In the genomic region with DNA sequence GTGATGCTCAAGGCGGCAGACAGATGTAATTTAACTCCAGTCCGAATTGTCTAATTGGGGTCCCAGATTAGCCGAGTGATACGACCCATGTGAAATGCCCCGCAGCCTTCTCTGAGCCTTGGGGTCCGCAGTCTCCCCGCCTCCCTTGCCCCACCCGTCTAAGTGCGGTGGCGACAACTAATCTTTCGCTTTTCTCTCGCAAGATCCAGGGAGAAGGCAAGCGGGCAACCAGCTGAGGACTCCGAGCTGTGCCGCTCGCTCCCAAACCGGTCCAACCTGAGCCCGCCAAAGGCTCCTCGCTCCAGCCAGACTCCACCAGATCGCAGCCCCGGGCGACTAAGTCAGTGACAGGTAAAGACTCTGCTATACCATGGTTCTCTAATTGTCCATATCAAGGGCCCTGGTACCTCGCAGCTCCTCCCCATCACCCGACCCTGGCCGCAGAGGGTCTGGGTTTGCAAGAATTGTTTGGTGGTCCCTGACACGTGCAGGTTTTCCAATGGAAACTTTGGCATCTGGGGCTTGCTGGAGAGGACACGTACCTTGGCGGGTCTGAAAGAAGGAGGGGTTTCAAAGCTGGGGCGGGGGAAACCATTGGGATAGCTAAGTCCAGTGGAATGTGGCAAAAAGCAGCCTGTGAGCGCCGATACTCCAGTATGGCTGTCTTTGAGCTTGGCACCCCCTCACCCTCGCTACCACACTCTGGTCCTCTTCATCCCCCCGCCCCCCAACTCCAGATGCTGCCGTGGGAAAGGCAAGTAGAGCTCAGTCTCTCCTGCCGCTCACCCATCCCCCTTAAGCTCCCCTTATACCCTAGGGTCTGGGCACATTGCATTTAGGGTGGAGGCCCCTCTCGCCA, we compare ENCODE assay signal across 7 mouse cellular contexts. TPM values are rescaled to one million over a fixed set of nuclear protein-coding genes. Genes with fewer than 3 reads are reported as not detected.
A peak's percentile ranks its signal among the peaks of the same experiment; 100 is the strongest.
DNase-seq lines count a peak whose midpoint lies in the region; ATAC-seq lines count a peak whose summit lies in the region.

No protein-coding gene starts in this region.

- DNase-seq in layer of hippocampus, adult 11-12 months (ENCODE audit: low spot score): peak; percentile 5
- DNase-seq in layer of hippocampus, adult 9-10 months (ENCODE audit: low spot score): no peak
- peak; percentile 28 for DNase-seq in forebrain, embryonic 14.5 days (ENCODE audit: low spot score)
- DNase-seq in midbrain, embryonic 14.5 days: peak; percentile 60
- DNase-seq in thymus, postnatal 10 days (ENCODE audit: low spot score in 2 of 2): no peak

- H3K27me3 ChIP-seq in forebrain, embryonic 14.5 days (replicated peaks; ENCODE audit: control insufficient read depth, insufficient read depth, low read length): peaks cover 8% of the 10 kb centered on the region; the same call in 1 of the 2 replicates
- H3K27me3 ChIP-seq in intestine, embryonic 16.5 days (replicated peaks; ENCODE audit: control insufficient read depth, insufficient read depth, low read length): 0 out of 2 replicates have a peak, but pooled peaks cover 2% of the 10 kb centered on the region
- peaks cover 24% of the 10 kb centered on the region; the same call in 1 of the 2 replicates for H3K27me3 ChIP-seq in midbrain, embryonic 14.5 days (ENCODE audit: control insufficient read depth, insufficient read depth, low read length)

- H3K4me1 ChIP-seq in forebrain, embryonic 14.5 days (ENCODE audit: control insufficient read depth, insufficient read depth, low read length): peaks cover 6% of the 10 kb centered on the region; the same call in 1 of the 2 replicates
- H3K4me1 ChIP-seq in intestine, embryonic 16.5 days (ENCODE audit: control insufficient read depth, insufficient read depth, low read length): no peaks in the 10 kb centered on the region
- H3K4me1 ChIP-seq in midbrain, embryonic 14.5 days (ENCODE audit: control insufficient read depth, insufficient read depth, low read length): 0 out of 2 replicates have a peak, but pooled peaks cover 4% of the 10 kb centered on the region

- peak overlapping the region; percentile 94 for H3K4me2 ChIP-seq in forebrain, embryonic 14.5 days (ENCODE audit: low read length)
- peak overlapping the region; percentile 85 for H3K4me2 ChIP-seq in intestine, embryonic 16.5 days (ENCODE audit: low read depth, low read length)
- H3K4me2 ChIP-seq in midbrain, embryonic 14.5 days (ENCODE audit: low read length): peak overlapping the region; percentile 96

- H3K4me3 ChIP-seq in forebrain, embryonic 14.5 days (ENCODE audit: low read depth, low read length): peak overlapping the region; percentile 45
- peak overlapping the region; percentile 61 for H3K4me3 ChIP-seq in intestine, embryonic 16.5 days (ENCODE audit: low read length)
- H3K4me3 ChIP-seq in midbrain, embryonic 14.5 days (replicated peaks; ENCODE audit: low read depth, low read length): peak overlapping the region; percentile 56

- WGBS in forebrain, embryonic 14.5 days: under 1% methylated on average over 36 of the region's 36 CpGs
- under 1% methylated on average over 35 of the region's 36 CpGs for WGBS in intestine, embryonic 16.5 days
- under 1% methylated on average over 36 of the region's 36 CpGs for WGBS in midbrain, embryonic 14.5 days

- H3K36me3 ChIP-seq in forebrain, embryonic 14.5 days (ENCODE audit: control insufficient read depth, insufficient read depth, low read length): no peaks in the 10 kb centered on the region
- no peaks in the 10 kb centered on the region for H3K36me3 ChIP-seq in intestine, embryonic 16.5 days (ENCODE audit: control insufficient read depth, insufficient read depth, low read length)
- H3K36me3 ChIP-seq in midbrain, embryonic 14.5 days (ENCODE audit: control insufficient read depth, insufficient read depth, low read length): no peaks in the 10 kb centered on the region

- H3K9me3 ChIP-seq in forebrain, embryonic 14.5 days (replicated peaks; ENCODE audit: control insufficient read depth, low read length): no peaks in the 10 kb centered on the region
- no peaks in the 10 kb centered on the region for H3K9me3 ChIP-seq in intestine, embryonic 16.5 days (ENCODE audit: control insufficient read depth, low read length)
- H3K9me3 ChIP-seq in midbrain, embryonic 14.5 days (ENCODE audit: control insufficient read depth, low read length): no peaks in the 10 kb centered on the region

- H3K27ac ChIP-seq in forebrain, embryonic 14.5 days (ENCODE audit: low read depth, low read length): no peak overlapping the region
- peak overlapping the region; percentile 35; the same call in 1 of the 2 replicates for H3K27ac ChIP-seq in intestine, embryonic 16.5 days (ENCODE audit: low read length)
- H3K27ac ChIP-seq in midbrain, embryonic 14.5 days (replicated peaks; ENCODE audit: low read depth, low read length): peak overlapping the region; percentile 55; the same call in 1 of the 2 replicates

- ATAC-seq in common myeloid progenitor, adult 5-6 weeks (replicated peaks; ENCODE audit: low read depth, poor library complexity, severe bottlenecking): 0 out of 2 replicates have a peak, but pooled peaks have one; percentile 13
- peak; percentile 69 for ATAC-seq in forebrain, embryonic 14.5 days
- ATAC-seq in intestine, embryonic 16.5 days: peak; percentile 52
- ATAC-seq in midbrain, embryonic 14.5 days (ENCODE audit: low FRiP score, low TSS enrichment): peak; percentile 41; the same call in 1 of the 2 replicates

- peak overlapping the region; percentile 61 for H3K9ac ChIP-seq in forebrain, embryonic 14.5 days (ENCODE audit: low read length)
- peak overlapping the region; percentile 65 for H3K9ac ChIP-seq in intestine, embryonic 16.5 days (ENCODE audit: low read depth, low read length)
- peak overlapping the region; percentile 39 for H3K9ac ChIP-seq in midbrain, embryonic 14.5 days (replicated peaks; ENCODE audit: low read length)

RNA-seq across cellular contexts. Expression of a gene that starts 0.7 kb away (rescaled TPM):
- not detected in 2 replicates for total RNA-seq in common myeloid progenitor, adult 5-6 weeks (2017)
- 1.8 and 2.9 TPM in 2 replicates for polyA plus RNA-seq in forebrain, embryonic 14.5 days (2014; fragmentation: Nextera tagmentation; extraction: Ambion mirVana)
- polyA plus RNA-seq in intestine, embryonic 16.5 days (2015; fragmentation: Nextera tagmentation; extraction: Ambion mirVana): 14.5 and 14.9 TPM in 2 replicates
- 7.0 and 7.8 TPM in 2 replicates for polyA plus RNA-seq in midbrain, embryonic 14.5 days (2014; fragmentation: Nextera tagmentation; extraction: Ambion mirVana)

Comparison
In these comparisons a context has a peak if more than half of its experiments do, and no peak if none do; other contexts are left out.
1. DNase-seq: peak in layer of hippocampus, adult 11-12 months (single experiment), forebrain, embryonic 14.5 days (single experiment) and midbrain, embryonic 14.5 days (single experiment); none in layer of hippocampus, adult 9-10 months (single experiment) and thymus, postnatal 10 days (0 of 2).
2. ATAC-seq: peak in every context shown above with its lines; median percentile 69 in forebrain, embryonic 14.5 days; 52 in intestine, embryonic 16.5 days; 41 in midbrain, embryonic 14.5 days; 13 in common myeloid progenitor, adult 5-6 weeks.
3. Peak in every context shown above with its lines, with median percentiles within 50 percentile points of each other: H3K4me2 ChIP-seq, H3K4me3 ChIP-seq and H3K9ac ChIP-seq.